Mouse (Mus musculus): ENCODE data around the gene Cdk5rap2. TPM values are rescaled to one million over a fixed set of nuclear protein-coding genes. Genes with fewer than 3 reads are reported as not detected.

Cdk5rap2 gene
- polyA plus RNA-seq, 1 experiment from 2014 or later = 12.5 TPM

DNA sequence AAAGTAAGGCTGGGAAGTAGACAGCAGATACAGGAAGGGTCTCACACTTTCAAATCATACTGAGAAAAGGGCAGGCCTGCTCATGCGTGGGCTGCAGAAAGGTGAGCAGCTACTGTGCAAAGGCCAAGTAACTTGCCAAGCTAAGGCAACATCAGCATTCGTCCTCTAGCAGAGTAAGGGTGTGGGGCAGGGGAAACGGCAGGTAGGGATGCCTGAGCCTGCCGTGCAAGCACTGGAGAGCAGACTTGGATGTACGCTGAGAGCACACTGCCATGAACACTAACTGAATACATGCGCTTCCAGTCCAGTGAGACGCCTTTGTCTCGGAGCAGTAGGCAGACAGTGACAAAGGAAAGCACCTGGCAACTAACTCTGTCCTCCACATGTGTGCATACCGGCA, 127.1 kb downstream of the Cdk5rap2 start:
- no peak overlapping the region for H3K4me2 ChIP-seq (ENCODE audit: low read length)
- no peaks in the 10 kb centered on the region for H3K9me3 ChIP-seq (ENCODE audit: control insufficient read depth, low read length)
- H3K27ac ChIP-seq (ENCODE audit: low read length) = no peak overlapping the region
- WGBS = 79% methylated on average over 9 of the region's 9 CpGs
- H3K36me3 ChIP-seq (ENCODE audit: control insufficient read depth, insufficient read depth) = peaks cover 2% of the 10 kb centered on the region; the same call in 1 of the 2 replicates
- no peak for ATAC-seq
- H3K4me1 ChIP-seq (replicated peaks; ENCODE audit: control insufficient read depth, insufficient read depth, low read length) = 0 out of 2 replicates have a peak, but pooled peaks cover 3% of the 10 kb centered on the region
- no peak overlapping the region for H3K4me3 ChIP-seq (replicated peaks; ENCODE audit: low read length)
- no peak overlapping the region for H3K9ac ChIP-seq (replicated peaks; ENCODE audit: low read depth, low read length)
- no peaks in the 10 kb centered on the region for H3K27me3 ChIP-seq (replicated peaks; ENCODE audit: control insufficient read depth, insufficient read depth, low read length)

GRCm38 (mm10) chr4:70278882-70279281, 131.4 kb downstream of the Cdk5rap2 start:
- H3K27me3 ChIP-seq (replicated peaks; ENCODE audit: control insufficient read depth, insufficient read depth, low read length) = no peaks in the 10 kb centered on the region
- WGBS = 78% methylated on average over 4 of the region's 4 CpGs
- H3K9ac ChIP-seq (replicated peaks; ENCODE audit: low read depth, low read length) = no peak overlapping the region
- H3K27ac ChIP-seq (ENCODE audit: low read length) = 0 out of 2 replicates have a peak overlapping the region, but pooled peaks have one; percentile 12
- no peaks in the 10 kb centered on the region for H3K9me3 ChIP-seq (ENCODE audit: control insufficient read depth, low read length)
- ATAC-seq = peak; percentile 67
- H3K4me3 ChIP-seq (replicated peaks; ENCODE audit: low read length) = no peak overlapping the region
- 0 out of 2 replicates have a peak, but pooled peaks cover 3% of the 10 kb centered on the region for H3K4me1 ChIP-seq (replicated peaks; ENCODE audit: control insufficient read depth, insufficient read depth, low read length)
- no peak overlapping the region for H3K4me2 ChIP-seq (ENCODE audit: low read length)
- H3K36me3 ChIP-seq (ENCODE audit: control insufficient read depth, insufficient read depth) = peaks cover 2% of the 10 kb centered on the region; the same call in 1 of the 2 replicates

DNA sequence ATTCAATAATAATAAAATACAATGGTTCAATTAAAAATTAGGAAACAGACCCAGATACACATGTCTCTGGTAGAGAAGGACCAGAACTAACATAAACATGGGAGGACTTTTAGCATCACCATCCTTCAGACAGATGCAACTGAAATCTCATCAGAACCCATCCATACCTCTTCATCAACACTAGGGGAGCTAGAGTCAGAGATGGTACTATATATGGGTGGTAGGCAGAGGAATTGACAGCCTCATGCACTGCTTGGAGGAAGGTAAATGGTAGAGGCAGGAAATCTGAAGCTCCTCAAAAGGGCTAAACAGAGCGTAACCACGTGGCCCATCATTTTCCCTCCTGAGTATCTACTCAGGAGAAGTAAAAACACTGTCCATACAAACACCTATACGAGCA, 132.2 kb downstream of the Cdk5rap2 start:
- no peak overlapping the region for H3K4me2 ChIP-seq (ENCODE audit: low read length)
- no peaks in the 10 kb centered on the region for H3K9me3 ChIP-seq (ENCODE audit: control insufficient read depth, low read length)
- H3K4me3 ChIP-seq (replicated peaks; ENCODE audit: low read length) = no peak overlapping the region
- 97% methylated on average over 3 of the region's 3 CpGs for WGBS
- H3K27me3 ChIP-seq (replicated peaks; ENCODE audit: control insufficient read depth, insufficient read depth, low read length) = no peaks in the 10 kb centered on the region
- no peak for ATAC-seq
- no peak overlapping the region for H3K9ac ChIP-seq (replicated peaks; ENCODE audit: low read depth, low read length)
- 0 out of 2 replicates have a peak, but pooled peaks cover 3% of the 10 kb centered on the region for H3K4me1 ChIP-seq (replicated peaks; ENCODE audit: control insufficient read depth, insufficient read depth, low read length)
- H3K27ac ChIP-seq (ENCODE audit: low read length) = no peak overlapping the region
- no peaks in the 10 kb centered on the region; the same call in 1 of the 2 replicates for H3K36me3 ChIP-seq (ENCODE audit: control insufficient read depth, insufficient read depth)

DNA sequence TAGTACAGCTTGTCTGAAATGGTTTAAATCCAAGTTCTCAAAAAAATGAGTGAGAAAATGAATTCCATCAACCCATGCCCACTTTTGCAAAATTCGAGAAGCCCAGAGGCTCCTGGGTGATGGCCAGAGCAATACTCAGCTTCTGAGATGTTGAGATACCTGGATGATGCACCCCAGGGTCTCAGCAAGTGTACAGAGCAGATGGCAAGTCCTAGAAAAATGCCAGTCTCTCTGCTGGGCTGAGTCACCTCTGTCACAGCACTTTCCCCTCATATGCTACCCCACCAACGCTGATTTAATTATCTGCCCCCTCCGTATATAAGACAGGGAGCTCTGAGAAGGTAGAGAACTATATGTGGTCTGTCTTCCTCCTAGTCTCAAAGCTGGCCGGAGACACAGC, 137.3 kb downstream of the Cdk5rap2 start:
- no peak overlapping the region for H3K4me2 ChIP-seq (ENCODE audit: low read length)
- WGBS = 89% methylated on average over 4 of the region's 4 CpGs

GRCm38 (mm10) chr4:70272527-70272926, 137.7 kb downstream of the Cdk5rap2 start:
- 88% methylated on average over 4 of the region's 4 CpGs for WGBS

More for the DNA sequence above, 137.3 kb downstream of the Cdk5rap2 start:
- H3K27me3 ChIP-seq (replicated peaks; ENCODE audit: control insufficient read depth, insufficient read depth, low read length) = no peaks in the 10 kb centered on the region
- no peak overlapping the region for H3K27ac ChIP-seq (ENCODE audit: low read length)
- no peaks in the 10 kb centered on the region for H3K9me3 ChIP-seq (ENCODE audit: control insufficient read depth, low read length)
- H3K36me3 ChIP-seq (ENCODE audit: control insufficient read depth, insufficient read depth) = peaks cover 6% of the 10 kb centered on the region; the same call in 1 of the 2 replicates
- no peak for ATAC-seq
- H3K4me3 ChIP-seq (replicated peaks; ENCODE audit: low read length) = no peak overlapping the region
- no peak overlapping the region for H3K9ac ChIP-seq (replicated peaks; ENCODE audit: low read depth, low read length)
- H3K4me1 ChIP-seq (replicated peaks; ENCODE audit: control insufficient read depth, insufficient read depth, low read length) = no peaks in the 10 kb centered on the region

DNA sequence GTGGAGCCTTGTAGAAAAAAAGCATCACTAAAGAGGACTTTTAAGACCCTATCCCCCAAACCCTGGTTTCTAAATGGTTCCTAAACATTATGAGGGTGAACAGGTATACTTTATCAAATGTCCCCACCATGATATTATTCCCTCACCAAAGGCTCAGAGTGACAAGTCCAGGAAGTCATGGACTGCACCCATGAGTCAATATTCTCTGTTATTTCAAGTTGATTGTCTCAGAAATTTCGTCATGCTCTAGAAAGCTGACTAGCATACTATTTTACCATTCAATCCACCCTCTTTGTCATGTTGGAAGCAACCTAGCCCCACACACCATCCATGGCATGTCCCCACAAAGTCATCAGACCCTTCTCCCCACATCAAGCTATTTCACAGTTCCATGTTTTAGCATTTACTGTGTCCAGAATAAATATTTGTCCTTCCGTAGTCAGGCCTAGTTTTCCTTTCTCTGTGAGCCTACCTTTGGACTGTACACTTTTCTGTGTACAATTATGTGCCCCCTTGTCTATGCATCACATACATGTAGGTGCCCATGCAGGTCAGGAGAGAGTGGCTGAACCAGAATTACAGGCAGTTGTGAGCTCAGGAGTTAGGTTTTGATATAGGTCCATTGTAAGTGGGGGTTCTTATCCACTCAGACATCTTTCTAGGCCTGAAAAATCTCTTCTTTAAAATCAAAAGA, 142.9 kb downstream of the Cdk5rap2 start:
- H3K4me1 ChIP-seq (replicated peaks; ENCODE audit: control insufficient read depth, insufficient read depth, low read length) = no peaks in the 10 kb centered on the region
- no peaks in the 10 kb centered on the region for H3K27me3 ChIP-seq (replicated peaks; ENCODE audit: control insufficient read depth, insufficient read depth, low read length)
- ATAC-seq = no peak
- no peak overlapping the region for H3K27ac ChIP-seq (ENCODE audit: low read length)
- H3K4me3 ChIP-seq (replicated peaks; ENCODE audit: low read length) = no peak overlapping the region
- WGBS = 87% methylated on average over 2 of the region's 2 CpGs
- H3K36me3 ChIP-seq (ENCODE audit: control insufficient read depth, insufficient read depth) = peaks cover 4% of the 10 kb centered on the region; the same call in 1 of the 2 replicates
- no peak overlapping the region for H3K9ac ChIP-seq (replicated peaks; ENCODE audit: low read depth, low read length)
- H3K9me3 ChIP-seq (ENCODE audit: control insufficient read depth, low read length) = no peaks in the 10 kb centered on the region
- H3K4me2 ChIP-seq (ENCODE audit: low read length) = no peak overlapping the region

More at GRCm38 (mm10) chr4:70272527-70272926, 137.7 kb downstream of the Cdk5rap2 start:
- H3K9me3 ChIP-seq (ENCODE audit: control insufficient read depth, low read length) = no peaks in the 10 kb centered on the region
- no peak overlapping the region for H3K4me2 ChIP-seq (ENCODE audit: low read length)
- no peaks in the 10 kb centered on the region for H3K4me1 ChIP-seq (replicated peaks; ENCODE audit: control insufficient read depth, insufficient read depth, low read length)
- peaks cover 6% of the 10 kb centered on the region; the same call in 1 of the 2 replicates for H3K36me3 ChIP-seq (ENCODE audit: control insufficient read depth, insufficient read depth)
- ATAC-seq = no peak
- H3K4me3 ChIP-seq (replicated peaks; ENCODE audit: low read length) = no peak overlapping the region
- H3K27ac ChIP-seq (ENCODE audit: low read length) = no peak overlapping the region
- no peaks in the 10 kb centered on the region for H3K27me3 ChIP-seq (replicated peaks; ENCODE audit: control insufficient read depth, insufficient read depth, low read length)
- no peak overlapping the region for H3K9ac ChIP-seq (replicated peaks; ENCODE audit: low read depth, low read length)

DNA sequence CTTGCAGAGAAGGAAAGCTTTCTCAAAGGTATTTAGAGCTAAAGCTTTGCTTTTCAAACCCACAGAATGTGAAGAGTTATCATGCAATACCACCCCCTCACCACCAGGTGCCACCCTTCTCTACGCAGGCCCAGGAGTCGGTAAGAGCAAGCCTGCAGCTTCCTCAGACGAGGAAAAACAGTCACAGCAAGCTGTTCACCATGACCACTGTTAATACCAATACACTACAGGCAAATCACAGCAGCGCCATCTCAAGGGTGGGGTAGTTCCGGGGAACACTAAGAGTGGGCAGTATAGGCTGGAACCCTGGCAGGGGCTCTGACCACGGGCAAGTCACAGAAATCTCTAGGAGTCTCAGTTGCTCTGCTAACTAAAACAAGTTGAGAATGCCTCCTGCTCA, 145.0 kb downstream of the Cdk5rap2 start:
- no peaks in the 10 kb centered on the region for H3K27me3 ChIP-seq (replicated peaks; ENCODE audit: control insufficient read depth, insufficient read depth, low read length)
- no peak overlapping the region for H3K4me2 ChIP-seq (ENCODE audit: low read length)
- 67% methylated on average over 6 of the region's 6 CpGs for WGBS
- no peaks in the 10 kb centered on the region for H3K9me3 ChIP-seq (ENCODE audit: control insufficient read depth, low read length)
- H3K36me3 ChIP-seq (ENCODE audit: control insufficient read depth, insufficient read depth) = no peaks in the 10 kb centered on the region; the same call in 1 of the 2 replicates
- peaks cover 3% of the 10 kb centered on the region for H3K4me1 ChIP-seq (replicated peaks; ENCODE audit: control insufficient read depth, insufficient read depth, low read length)
- H3K27ac ChIP-seq (ENCODE audit: low read length) = no peak overlapping the region
- no peak overlapping the region for H3K9ac ChIP-seq (replicated peaks; ENCODE audit: low read depth, low read length)
- peak; percentile 39; the same call in 1 of the 2 replicates for ATAC-seq
- no peak overlapping the region for H3K4me3 ChIP-seq (replicated peaks; ENCODE audit: low read length)

GRCm38 (mm10) chr4:70262850-70263249, 147.4 kb downstream of the Cdk5rap2 start:
- H3K4me2 ChIP-seq (ENCODE audit: low read length) = no peak overlapping the region
- H3K27ac ChIP-seq (ENCODE audit: low read length) = no peak overlapping the region
- H3K27me3 ChIP-seq (replicated peaks; ENCODE audit: control insufficient read depth, insufficient read depth, low read length) = no peaks in the 10 kb centered on the region
- no peaks in the 10 kb centered on the region; the same call in 1 of the 2 replicates for H3K36me3 ChIP-seq (ENCODE audit: control insufficient read depth, insufficient read depth)
- no peaks in the 10 kb centered on the region for H3K9me3 ChIP-seq (ENCODE audit: control insufficient read depth, low read length)
- no peak for ATAC-seq
- WGBS = 84% methylated on average over 5 of the region's 5 CpGs
- peaks cover 24% of the 10 kb centered on the region for H3K4me1 ChIP-seq (replicated peaks; ENCODE audit: control insufficient read depth, insufficient read depth, low read length)
- H3K9ac ChIP-seq (replicated peaks; ENCODE audit: low read depth, low read length) = no peak overlapping the region
- no peak overlapping the region for H3K4me3 ChIP-seq (replicated peaks; ENCODE audit: low read length)

GRCm38 (mm10) chr4:70261315-70261714, 148.9 kb downstream of the Cdk5rap2 start:
- H3K36me3 ChIP-seq (ENCODE audit: control insufficient read depth, insufficient read depth) = no peaks in the 10 kb centered on the region; the same call in 1 of the 2 replicates
- no peak overlapping the region for H3K4me3 ChIP-seq (replicated peaks; ENCODE audit: low read length)
- no peak overlapping the region for H3K4me2 ChIP-seq (ENCODE audit: low read length)
- 91% methylated on average over 5 of the region's 5 CpGs for WGBS
- H3K27me3 ChIP-seq (replicated peaks; ENCODE audit: control insufficient read depth, insufficient read depth, low read length) = no peaks in the 10 kb centered on the region
- H3K9ac ChIP-seq (replicated peaks; ENCODE audit: low read depth, low read length) = no peak overlapping the region
- no peaks in the 10 kb centered on the region for H3K9me3 ChIP-seq (ENCODE audit: control insufficient read depth, low read length)
- ATAC-seq = no peak
- peaks cover 24% of the 10 kb centered on the region for H3K4me1 ChIP-seq (replicated peaks; ENCODE audit: control insufficient read depth, insufficient read depth, low read length)
- no peak overlapping the region for H3K27ac ChIP-seq (ENCODE audit: low read length)
